Mouse (Mus musculus) small intestine, adult 2 months (tissue): ENCODE measurements around the gene Adcy5.

Experiments used
- CTCF ChIP-seq: fragments of 200-500 bp; IDR thresholded peaks from 2 replicates; pipeline ENCODE4 v1.5.1; 2012; ENCODE audit warnings: low read depth, mild to moderate bottlenecking, control low read depth, inconsistent platforms, low read length, moderate library complexity, mixed read lengths; ENCODE audit not compliant: insufficient replicate concordance, insufficient read length; ENCODE audit errors: extremely low read depth
- POLR2A ChIP-seq: fragments of 200-500 bp; IDR thresholded peaks from 2 replicates; pipeline ENCODE4 v1.6.1; 2012; ENCODE audit warnings: low read depth, mild to moderate bottlenecking, control low read depth, inconsistent platforms, low read length, moderate library complexity

GRCm38 (mm10) chr16:35183161-35183560, 28.5 kb downstream of the Adcy5 start:
- TF ChIP-seq POLR2A = no peak
- TF ChIP-seq CTCF = no peak
